Mouse (Mus musculus) inflammation-experienced regulatory T-cells, adult 6 months (primary cell): ENCODE results near the gene Atxn1. TPM values are rescaled to one million over a fixed set of nuclear protein-coding genes. Genes with fewer than 3 reads are reported as not detected.

Source experiments
- ATAC-seq: one replicate; pipeline ENCODE4 v1.8.0; 2017
- polyA plus RNA-seq, 3 experiments: library from polyadenylated mRNA; unstranded; fragments of 100-300 nt; shearing (Covaris generic); gene quantifications; one replicate each; pipeline ENCODE4 v1.2.1; 2017

Gene Atxn1
- polyA plus RNA-seq, 3 experiments from 2014 or later, result 35.9 to 51.1 (median 39.1) TPM

GRCm38 (mm10) chr13:45715583-45716180, 249.1 kb downstream of the Atxn1 start:
- ATAC-seq, result no peak

- no peak for ATAC-seq
These were observed 254.8 kb downstream of the Atxn1 start for GRCm38 (mm10) chr13:45710041-45710440.

GRCm38 (mm10) chr13:45709402-45709801, 255.4 kb downstream of the Atxn1 start:
- ATAC-seq, result no peak

- no peak for ATAC-seq
These were observed 263.5 kb downstream of the Atxn1 start for GRCm38 (mm10) chr13:45701296-45701790.

- ATAC-seq, result no peak
These were observed 265.8 kb downstream of the Atxn1 start for GRCm38 (mm10) chr13:45698982-45699381.

GRCm38 (mm10) chr13:45696009-45696408, 268.8 kb downstream of the Atxn1 start:
- no peak for ATAC-seq

GRCm38 (mm10) chr13:45694921-45695437, 269.8 kb downstream of the Atxn1 start:
- no peak for ATAC-seq

GRCm38 (mm10) chr13:45693953-45694352, 270.9 kb downstream of the Atxn1 start:
- peak; percentile 26 for ATAC-seq

GRCm38 (mm10) chr13:45693534-45693933, 271.3 kb downstream of the Atxn1 start:
- peak; percentile 67 for ATAC-seq

GRCm38 (mm10) chr13:45693126-45693525, 271.7 kb downstream of the Atxn1 start:
- peak; percentile 33 for ATAC-seq

GRCm38 (mm10) chr13:45692440-45692839, 272.4 kb downstream of the Atxn1 start:
- no peak for ATAC-seq

GRCm38 (mm10) chr13:45690426-45690825, 274.4 kb downstream of the Atxn1 start:
- ATAC-seq, result no peak

GRCm38 (mm10) chr13:45688864-45689263, 275.9 kb downstream of the Atxn1 start:
- no peak for ATAC-seq

GRCm38 (mm10) chr13:45687581-45687980, 277.2 kb downstream of the Atxn1 start:
- ATAC-seq, result peak; percentile 79

GRCm38 (mm10) chr13:45686309-45686582, 278.6 kb downstream of the Atxn1 start:
- ATAC-seq, result peak; percentile 41

GRCm38 (mm10) chr13:45685575-45686308, 279.1 kb downstream of the Atxn1 start:
- no peak for ATAC-seq

- no peak for ATAC-seq
These were observed 279.9 kb downstream of the Atxn1 start for GRCm38 (mm10) chr13:45684891-45685311.

- no peak for ATAC-seq
These were observed 280.8 kb downstream of the Atxn1 start for GRCm38 (mm10) chr13:45683991-45684390.

GRCm38 (mm10) chr13:45681196-45681595, 283.6 kb downstream of the Atxn1 start:
- no peak for ATAC-seq

GRCm38 (mm10) chr13:45680651-45681050, 284.2 kb downstream of the Atxn1 start:
- no peak for ATAC-seq

- ATAC-seq, result no peak
These were observed 285.7 kb downstream of the Atxn1 start for GRCm38 (mm10) chr13:45679096-45679495.

GRCm38 (mm10) chr13:45672628-45673027, 292.2 kb downstream of the Atxn1 start:
- ATAC-seq, result no peak

- ATAC-seq, result no peak
These were observed 294.8 kb downstream of the Atxn1 start for GRCm38 (mm10) chr13:45669969-45670368.

GRCm38 (mm10) chr13:45662852-45663251, 302.0 kb downstream of the Atxn1 start:
- ATAC-seq, result no peak
